Mouse (Mus musculus) 3T3-L1 (cell line): ENCODE data around the gene Cebpb.

Source experiments
- DNase-seq: peaks from one replicate; pipeline ENCODE4 v3.0.0-alpha.2; 2015; ENCODE audit warnings: low read depth, low spot score

The Cebpb gene

DNA sequence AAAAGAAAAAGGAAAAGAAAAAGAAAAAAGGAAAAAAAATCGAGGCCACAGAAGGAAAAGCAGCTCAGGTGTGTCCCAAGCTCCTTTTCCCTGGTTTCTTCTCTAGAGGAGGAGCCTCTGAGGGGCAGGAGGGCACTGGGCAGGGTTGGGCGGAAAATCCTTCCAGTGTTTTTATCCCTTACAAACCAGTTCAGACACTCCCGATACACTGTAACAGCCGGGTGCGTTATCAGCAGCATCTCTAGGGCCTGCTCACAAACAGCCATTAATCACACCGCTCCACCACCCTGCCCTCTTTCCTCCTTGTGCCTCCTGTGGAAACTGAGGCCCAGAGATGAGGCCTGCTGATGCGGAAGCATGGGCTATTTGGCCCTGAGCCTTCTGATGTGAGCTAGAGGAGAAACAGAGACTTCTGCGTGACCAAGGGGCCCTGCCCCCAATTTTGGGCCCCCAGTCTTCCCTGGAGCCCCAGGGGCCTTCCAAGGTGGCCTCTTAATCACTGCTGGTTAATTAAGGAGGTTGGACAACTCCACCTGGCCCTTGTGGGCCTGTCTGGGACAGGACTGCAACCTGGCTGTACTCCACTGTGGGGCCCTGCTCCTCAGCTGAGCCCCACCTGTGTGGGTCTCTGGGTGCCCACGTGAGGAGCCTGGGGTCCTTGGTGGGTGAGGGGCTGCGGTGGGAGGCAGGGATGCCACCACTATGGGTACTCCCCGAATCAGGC, 32.6 kb downstream of the Cebpb start:
- no peak for DNase-seq

GRCm38 (mm10) chr2:167722538-167722937, 33.8 kb downstream of the Cebpb start:
- DNase-seq = no peak

GRCm38 (mm10) chr2:167723589-167724206, 35.0 kb downstream of the Cebpb start:
- DNase-seq = no peak

DNA sequence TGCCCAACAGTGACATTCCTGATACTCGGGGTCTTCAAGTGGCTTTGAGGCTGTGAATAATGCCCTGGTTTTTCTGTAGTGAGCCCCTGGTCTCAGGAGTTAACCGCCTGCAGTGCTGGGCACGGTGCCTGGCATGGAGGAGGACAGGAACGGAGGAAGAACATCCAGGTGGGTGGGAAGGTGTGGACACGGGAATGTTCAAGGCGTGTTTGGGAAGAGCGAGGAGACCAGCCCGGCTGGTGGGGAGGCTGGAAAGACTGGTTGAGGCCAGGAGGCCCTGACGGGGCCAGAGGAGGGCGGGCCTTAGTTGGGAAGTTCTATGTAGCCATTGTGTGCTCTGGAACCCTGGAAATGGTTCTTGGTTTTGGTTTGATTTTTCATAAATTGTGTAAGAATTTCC, 37.2 kb downstream of the Cebpb start:
- no peak for DNase-seq

DNA sequence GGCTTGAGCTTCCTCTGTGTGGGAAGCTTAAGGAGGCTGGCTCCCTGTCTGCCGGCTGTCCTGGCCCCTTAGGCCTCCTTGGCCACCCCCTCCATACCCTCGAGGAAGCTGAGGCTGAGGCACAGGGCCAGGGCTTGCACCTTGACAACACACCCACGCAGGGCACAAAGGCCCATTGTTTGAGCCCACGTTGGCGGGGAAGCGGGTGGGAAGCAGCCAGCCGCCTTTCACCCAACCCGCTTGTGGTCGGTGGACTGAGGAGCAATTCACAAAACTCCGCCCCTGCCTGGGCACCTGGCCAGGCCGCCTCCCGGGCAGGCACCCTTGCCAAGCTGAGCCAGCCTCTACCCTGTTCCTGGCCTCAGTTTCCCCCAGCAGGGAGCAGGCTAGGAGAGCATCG, 38.4 kb downstream of the Cebpb start:
- DNase-seq = peak; percentile 68

DNA sequence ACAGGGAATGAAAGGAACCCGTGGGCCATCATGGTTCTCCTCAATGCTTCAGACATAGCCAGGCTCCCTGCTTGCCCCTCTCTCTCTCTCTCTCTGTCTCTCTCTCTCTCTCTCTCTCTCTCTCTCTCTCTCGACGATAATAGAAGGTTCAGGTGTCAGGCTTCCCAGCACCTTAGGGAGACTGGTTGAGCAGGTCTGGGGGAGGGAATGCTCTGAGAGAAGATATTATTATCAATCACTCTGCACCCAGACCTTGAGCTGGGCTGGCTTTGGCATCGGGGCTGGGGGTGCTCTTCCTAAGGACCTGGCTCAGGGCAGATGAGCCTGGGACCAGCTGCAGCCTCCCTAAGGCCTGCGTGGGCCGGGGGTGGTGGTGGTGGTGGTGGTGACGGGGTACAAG, 41.3 kb downstream of the Cebpb start:
- DNase-seq = no peak

GRCm38 (mm10) chr2:167731149-167731548, 42.4 kb downstream of the Cebpb start:
- no peak for DNase-seq

DNA sequence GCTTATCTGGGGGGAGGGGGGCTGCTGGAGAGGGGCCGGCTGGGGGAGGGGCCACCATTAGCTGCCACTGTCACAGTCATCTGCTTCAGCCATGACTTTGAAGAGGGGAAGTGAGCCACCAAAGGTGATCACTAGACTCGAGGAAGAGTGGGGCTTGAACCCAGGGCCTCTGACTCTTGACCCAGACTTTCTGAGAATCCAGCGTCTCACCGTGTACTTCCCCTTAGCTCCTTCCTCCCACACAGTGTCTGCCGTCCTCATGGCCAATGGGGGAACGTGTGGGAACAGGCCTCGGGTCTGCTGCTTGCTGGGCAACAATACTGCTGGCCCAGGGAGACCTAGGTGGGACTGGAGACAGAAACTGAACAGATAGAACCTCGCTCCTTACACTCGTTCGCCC, 46.1 kb downstream of the Cebpb start:
- DNase-seq = no peak

DNA sequence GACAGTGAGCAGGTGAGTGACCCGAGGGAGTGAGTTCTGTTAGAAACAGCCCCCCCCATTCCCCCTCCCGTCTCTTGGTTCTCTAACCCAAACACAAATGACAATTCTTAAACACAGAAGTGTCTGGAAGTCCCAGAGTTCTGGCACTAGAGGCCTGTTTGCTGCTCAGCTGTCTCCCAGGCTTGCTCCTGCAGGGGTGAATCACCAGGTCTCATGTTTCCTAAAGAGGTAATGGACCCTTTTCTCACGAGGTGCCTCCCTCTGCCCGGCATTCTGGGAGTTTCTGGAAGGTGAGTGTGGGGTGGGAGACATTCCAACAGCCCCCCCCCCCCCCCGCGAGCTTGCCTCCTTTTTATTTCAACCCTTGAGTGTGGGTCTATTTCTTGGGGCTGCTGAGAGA, 50.3 kb downstream of the Cebpb start:
- DNase-seq = peak; percentile 63
